Mouse (Mus musculus) CH12.LX (cell line): Measurements from ENCODE around the gene Txndc15. TPM values are rescaled to one million over a fixed set of nuclear protein-coding genes. Genes with fewer than 3 reads are reported as not detected.

Experiments
- DNase-seq: peaks from one replicate; pipeline ENCODE4 v3.0.0-alpha.2; 2013; ENCODE audit errors: extremely low read depth
- H3K27ac ChIP-seq: 2 replicates; pipeline ENCODE4 v1.5.1; 2012; ENCODE audit warnings: low read depth, mild to moderate bottlenecking, control low read depth, moderate library complexity; ENCODE audit not compliant: insufficient read depth
- H3K27me3 ChIP-seq: replicated peaks from 2 replicates; pipeline ENCODE3; 2012; ENCODE audit warnings: inconsistent platforms
- H3K36me3 ChIP-seq, 2 experiments: replicated peaks in 1 of 2; 2 replicates each; pipeline versions ENCODE3 to v1.6.1; 2012; ENCODE audit warnings: inconsistent platforms in 1 of 2, low read length in 1 of 2, mild to moderate bottlenecking in 1 of 2, mixed read lengths in 1 of 2, moderate library complexity in 1 of 2; ENCODE audit not compliant: control insufficient read depth in 1 of 2, insufficient read depth in 1 of 2
- H3K4me1 ChIP-seq, 2 experiments: 2 replicates each; pipeline ENCODE4 v1.6.1; 2012; ENCODE audit warnings: inconsistent platforms in 1 of 2, moderate library complexity in 1 of 2; ENCODE audit not compliant: insufficient read depth in 2 of 2, control insufficient read depth in 1 of 2
- H3K4me2 ChIP-seq: 2 replicates; pipeline ENCODE4 v1.6.1; 2012; ENCODE audit warnings: low read depth, mild to moderate bottlenecking, control low read depth; ENCODE audit not compliant: poor library complexity, insufficient read depth, severe bottlenecking
- H3K4me3 ChIP-seq, 3 experiments: fragments of 150-350 bp in 1 of 3; sonication (generic) in 1 of 3; replicated peaks in 1 of 3; 2 replicates each; pipeline versions ENCODE3 to v1.5.1; 2011 to 2012; ENCODE audit warnings: low read depth in 2 of 3, low read length in 2 of 3, mild to moderate bottlenecking in 2 of 3, moderate library complexity in 2 of 3, control low read depth in 1 of 3, improper control_type of control experiment in 1 of 3, inconsistent platforms in 1 of 3, mixed read lengths in 1 of 3; ENCODE audit not compliant: poor library complexity in 1 of 3
- H3K79me2 ChIP-seq: replicated peaks from 2 replicates; pipeline ENCODE4 v1.6.1; 2012; ENCODE audit warnings: mild to moderate bottlenecking, moderate library complexity; ENCODE audit not compliant: control insufficient read depth, poor library complexity, insufficient read depth, severe bottlenecking; ENCODE audit errors: extremely low read depth
- H3K9ac ChIP-seq: 2 replicates; pipeline ENCODE4 v1.6.1; 2012; ENCODE audit warnings: low read depth, mild to moderate bottlenecking, control low read depth, moderate library complexity; ENCODE audit not compliant: insufficient read depth
- H3K9me3 ChIP-seq: replicated peaks from 2 replicates; pipeline ENCODE3; 2012; ENCODE audit warnings: low read length, inconsistent platforms, mixed read lengths
- CHD2 ChIP-seq: IDR thresholded peaks from 2 replicates; pipeline ENCODE4 v1.6.1; 2011; ENCODE audit warnings: low read length, improper control_type of control experiment
- CTCF ChIP-seq, 2 experiments: IDR thresholded peaks in 1 of 2; conservative IDR thresholded peaks in 1 of 2; 2 replicates each; pipeline ENCODE4 v1.5.1; 2011 to 2012; ENCODE audit warnings: low read depth in 2 of 2, low read length in 2 of 2, improper control_type of control experiment in 1 of 2, inconsistent platforms in 1 of 2, mild to moderate bottlenecking in 1 of 2, moderate library complexity in 1 of 2
- E2F4 ChIP-seq: IDR thresholded peaks from 2 replicates; pipeline ENCODE4 v1.6.1; 2011; ENCODE audit warnings: low read depth, low read length, improper control_type of control experiment; ENCODE audit not compliant: insufficient replicate concordance
- ETS1 ChIP-seq: conservative IDR thresholded peaks from 2 replicates; pipeline ENCODE4 v1.6.1; 2012; ENCODE audit warnings: low read depth, mild to moderate bottlenecking, inconsistent platforms, low read length, improper control_type of control experiment, moderate library complexity
- IRF4 ChIP-seq: IDR thresholded peaks from 2 replicates; pipeline ENCODE4 v1.6.1; 2014; ENCODE audit warnings: low read depth, mild to moderate bottlenecking, inconsistent platforms, low read length, improper control_type of control experiment
- JUN ChIP-seq: IDR thresholded peaks from 2 replicates; pipeline ENCODE4 v1.6.1; 2011; ENCODE audit warnings: low read depth, mild to moderate bottlenecking, low read length, improper control_type of control experiment, moderate library complexity; ENCODE audit not compliant: insufficient read depth
- KAT2A ChIP-seq: IDR thresholded peaks from 2 replicates; pipeline ENCODE4 v1.6.1; 2012; ENCODE audit warnings: low read length, improper control_type of control experiment, inconsistent platforms; ENCODE audit not compliant: insufficient replicate concordance
- MAFK ChIP-seq: IDR thresholded peaks from 2 replicates; pipeline ENCODE4 v1.6.1; 2011; ENCODE audit warnings: low read length, improper control_type of control experiment; ENCODE audit not compliant: insufficient replicate concordance
- MAZ ChIP-seq: IDR thresholded peaks from 2 replicates; pipeline ENCODE4 v1.6.1; 2012; ENCODE audit warnings: low read depth, mild to moderate bottlenecking, inconsistent platforms, low read length, improper control_type of control experiment, moderate library complexity
- MXI1 ChIP-seq: IDR thresholded peaks from 2 replicates; pipeline ENCODE4 v1.6.1; 2011; ENCODE audit warnings: mild to moderate bottlenecking, low read depth, low read length, improper control_type of control experiment
- MYC ChIP-seq: IDR thresholded peaks from 2 replicates; pipeline ENCODE4 v1.6.1; 2011; ENCODE audit warnings: low read depth, mild to moderate bottlenecking, improper control_type of control experiment, low read length
- RAD21 ChIP-seq: IDR thresholded peaks from 2 replicates; pipeline ENCODE4 v1.6.1; 2011; ENCODE audit warnings: low read depth, mild to moderate bottlenecking, low read length, improper control_type of control experiment, moderate library complexity
- SIN3A ChIP-seq: IDR thresholded peaks from 2 replicates; pipeline ENCODE4 v1.6.1; 2012; ENCODE audit warnings: low read length, improper control_type of control experiment, inconsistent platforms
- TBP ChIP-seq: conservative IDR thresholded peaks from 2 replicates; pipeline ENCODE4 v1.6.1; 2011; ENCODE audit warnings: low read depth, low read length, improper control_type of control experiment
- TCF12 ChIP-seq: IDR thresholded peaks from 2 replicates; pipeline ENCODE4 v1.6.1; 2014; ENCODE audit warnings: low read depth, mild to moderate bottlenecking, inconsistent platforms, low read length, improper control_type of control experiment
- UBTF ChIP-seq: IDR thresholded peaks from 2 replicates; pipeline ENCODE4 v1.6.1; 2012; ENCODE audit warnings: low read depth, mild to moderate bottlenecking, inconsistent platforms, low read length, improper control_type of control experiment, moderate library complexity
- USF1 ChIP-seq: IDR thresholded peaks from 2 replicates; pipeline ENCODE4 v1.6.1; 2014; ENCODE audit warnings: low read depth, mild to moderate bottlenecking, inconsistent platforms, low read length, improper control_type of control experiment
- USF2 ChIP-seq: conservative IDR thresholded peaks from 2 replicates; pipeline ENCODE4 v1.6.1; 2011; ENCODE audit warnings: low read depth, low read length, improper control_type of control experiment
- ZMIZ1 ChIP-seq: IDR thresholded peaks from 2 replicates; pipeline ENCODE4 v1.6.1; 2012; ENCODE audit warnings: low read depth, mild to moderate bottlenecking, inconsistent platforms, low read length, improper control_type of control experiment
- ZNF384 ChIP-seq: IDR thresholded peaks from 2 replicates; pipeline ENCODE4 v1.6.1; 2012; ENCODE audit warnings: low read depth, low read length, improper control_type of control experiment, inconsistent platforms
- dilution Hi-C: fragments of 300-500 bp; cut with MboI; formaldehyde crosslinking; loops from 2 replicates; pipeline ENCODE4 v1.14.3; 2020; ENCODE audit warnings: low sequenced_read_pairs; ENCODE audit not compliant: extremely low pct_unique_long_range_greater_than_20kb, extremely low pct_ligation_motif_present
- in situ Hi-C: fragments of 300-500 bp; cut with MboI; formaldehyde crosslinking; loops from 3 replicates; pipeline ENCODE4 v1.14.3; 2019; ENCODE audit warnings: low sequenced_read_pairs, low pct_ligation_motif_present, low pct_unique_long_range_greater_than_20kb, mixed read lengths
- polyA plus RNA-seq: library from polyadenylated mRNA; unstranded; fragments of >175 nt; gene quantifications from 2 replicates; pipeline ENCODE4 v1.2.1, GENCODE M21; 2012; ENCODE audit warnings: low read depth; ENCODE audit not compliant: insufficient read length
- total RNA-seq, 2 experiments: library from RNA; depleted of rRNA; stranded (reverse); fragments of 300-350 nt in 1 of 2; fragments of >200 nt in 1 of 2; gene quantifications; 2 replicates each; pipeline ENCODE4 v1.2.3; 2012 to 2014

Gene Txndc15
- total and polyA plus RNA-seq, 3 experiments = 34.6 to 48.7 (median 37.4) TPM

DNA sequence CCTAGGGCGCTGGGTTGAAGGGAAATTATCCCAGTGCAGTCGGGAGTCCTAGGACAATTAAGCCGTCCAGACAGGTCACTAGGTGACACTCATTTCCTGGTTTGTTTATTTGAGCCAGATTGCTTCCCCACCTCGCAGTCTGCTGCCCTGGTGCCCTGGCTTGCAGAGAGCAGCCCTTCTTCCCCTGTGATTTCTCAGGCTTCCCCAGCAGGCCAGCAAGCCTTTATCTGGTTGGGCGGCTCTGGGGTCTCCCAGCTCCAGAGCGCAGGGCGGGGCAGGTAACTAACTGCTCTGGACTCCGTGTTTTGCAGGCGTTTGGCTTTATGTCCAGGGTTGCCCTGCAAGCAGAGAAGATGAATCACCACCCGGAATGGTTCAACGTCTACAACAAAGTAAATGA lies 60.6 kb downstream of the Txndc15 start:
- Histone ChIP-seq H3K27me3 (no peaks in the 10 kb centered on the region), H3K36me3 (peaks cover 0 to 14% of the 10 kb centered on the region in 2 experiments), H3K4me2 (no peak overlapping the region), H3K9ac (no peak overlapping the region), H3K4me1 (no peaks in the 10 kb centered on the region), H3K4me3 (no peak overlapping the region), H3K9me3 (no peaks in the 10 kb centered on the region), H3K79me2 (no peaks in the 10 kb centered on the region), H3K27ac (no peak overlapping the region)
- TF ChIP-seq MAFK (no peak), USF1 (no peak), SIN3A (no peak), CTCF (conservative IDR thresholded peaks at IDR 0.05 in 1 of 2, IDR thresholded peaks at IDR 0.05 in 1 of 2; ENCODE audit: low read depth in 2 of 2, low read length in 2 of 2) (no peak), TCF12 (no peak), MAZ (no peak), UBTF (no peak), JUN (no peak), USF2 (no peak), MYC (no peak), TBP (no peak), ZNF384 (no peak), E2F4 (no peak), ZMIZ1 (no peak), KAT2A (no peak), CHD2 (no peak), MXI1 (no peak), ETS1 (no peak), IRF4 (no peak), RAD21 (no peak)
- no peak for DNase-seq
- in situ Hi-C loops = no loop called here
- dilution Hi-C loops = no loop called here

Other genes with a start within 250 kb of the Txndc15 start
- gene Dbn1, start 226.5 kb upstream of the Txndc15 start, total RNA-seq (2012; rRNA removed) = 1.9 and 3.1 TPM in 2 replicates
- gene Dbn1, start 226.5 kb upstream of the Txndc15 start, total RNA-seq (2014; rRNA removed) = 0.09 and 0.12 TPM in 2 replicates
- gene Dbn1, start 226.5 kb upstream of the Txndc15 start, polyA plus RNA-seq = 0.59 and 0.72 TPM in 2 replicates
- 8.5 and 8.7 TPM in 2 replicates for gene Pdlim7, start 201.0 kb upstream of the Txndc15 start, total RNA-seq (2012; rRNA removed)
- gene Pdlim7, start 201.0 kb upstream of the Txndc15 start, total RNA-seq (2014; rRNA removed) = 6.6 and 11.2 TPM in 2 replicates
- gene Pdlim7, start 201.0 kb upstream of the Txndc15 start, polyA plus RNA-seq = 26.2 and 32.5 TPM in 2 replicates
- gene Dok3, start 185.4 kb upstream of the Txndc15 start, total RNA-seq (2012; rRNA removed) = 38.4 and 38.8 TPM in 2 replicates
- 9.0 and 9.1 TPM in 2 replicates for gene Dok3, start 185.4 kb upstream of the Txndc15 start, total RNA-seq (2014; rRNA removed)
- 28.1 and 30.3 TPM in 2 replicates for gene Dok3, start 185.4 kb upstream of the Txndc15 start, polyA plus RNA-seq
- 107 and 109 TPM in 2 replicates for gene Ddx41, start 178.0 kb upstream of the Txndc15 start, total RNA-seq (2012; rRNA removed)
- gene Ddx41, start 178.0 kb upstream of the Txndc15 start, total RNA-seq (2014; rRNA removed) = 56.6 and 59.9 TPM in 2 replicates
- 95.3 and 107 TPM in 2 replicates for gene Ddx41, start 178.0 kb upstream of the Txndc15 start, polyA plus RNA-seq
- gene Fam193b, start 143.5 kb upstream of the Txndc15 start, total RNA-seq (2012; rRNA removed) = 17.9 and 18.6 TPM in 2 replicates
- 9.2 and 9.4 TPM in 2 replicates for gene Fam193b, start 143.5 kb upstream of the Txndc15 start, total RNA-seq (2014; rRNA removed)
- 22.0 and 22.4 TPM in 2 replicates for gene Fam193b, start 143.5 kb upstream of the Txndc15 start, polyA plus RNA-seq
- gene Tmed9, start 140.9 kb upstream of the Txndc15 start, total RNA-seq (2012; rRNA removed) = 196 and 222 TPM in 2 replicates
- gene Tmed9, start 140.9 kb upstream of the Txndc15 start, total RNA-seq (2014; rRNA removed) = 88.1 and 88.2 TPM in 2 replicates
- 194 and 197 TPM in 2 replicates for gene Tmed9, start 140.9 kb upstream of the Txndc15 start, polyA plus RNA-seq
- gene B4galt7, start 114.8 kb upstream of the Txndc15 start, total RNA-seq (2012; rRNA removed) = 10.3 and 11.7 TPM in 2 replicates
- gene B4galt7, start 114.8 kb upstream of the Txndc15 start, total RNA-seq (2014; rRNA removed) = 11.0 TPM in 2 replicates
- 8.5 and 8.7 TPM in 2 replicates for gene B4galt7, start 114.8 kb upstream of the Txndc15 start, polyA plus RNA-seq
- 29.9 and 41.0 TPM in 2 replicates for gene Caml, start 91.6 kb upstream of the Txndc15 start, total RNA-seq (2012; rRNA removed)
- gene Caml, start 91.6 kb upstream of the Txndc15 start, total RNA-seq (2014; rRNA removed) = 49.9 and 52.9 TPM in 2 replicates
- gene Caml, start 91.6 kb upstream of the Txndc15 start, polyA plus RNA-seq = 38.2 and 41.6 TPM in 2 replicates
- 36.1 and 46.3 TPM in 2 replicates for gene Ddx46, start 79.6 kb upstream of the Txndc15 start, total RNA-seq (2012; rRNA removed)
- 35.4 and 37.4 TPM in 2 replicates for gene Ddx46, start 79.6 kb upstream of the Txndc15 start, total RNA-seq (2014; rRNA removed)
- gene Ddx46, start 79.6 kb upstream of the Txndc15 start, polyA plus RNA-seq = 99.8 and 103 TPM in 2 replicates
- 22.1 and 23.2 TPM in 2 replicates for gene B230219D22Rik, start 21.5 kb upstream of the Txndc15 start, total RNA-seq (2012; rRNA removed)
- gene B230219D22Rik, start 21.5 kb upstream of the Txndc15 start, total RNA-seq (2014; rRNA removed) = 35.0 and 36.1 TPM in 2 replicates
- gene B230219D22Rik, start 21.5 kb upstream of the Txndc15 start, polyA plus RNA-seq = 25.0 and 25.7 TPM in 2 replicates
- 28.6 and 32.1 TPM in 2 replicates for gene Pcbd2, start 12.7 kb downstream of the Txndc15 start, total RNA-seq (2012; rRNA removed)
- gene Pcbd2, start 12.7 kb downstream of the Txndc15 start, total RNA-seq (2014; rRNA removed) = 19.0 and 20.6 TPM in 2 replicates
- 44.9 and 45.0 TPM in 2 replicates for gene Pcbd2, start 12.7 kb downstream of the Txndc15 start, polyA plus RNA-seq
- not detected in 2 replicates for gene Catsper3, start 69.9 kb downstream of the Txndc15 start, total RNA-seq (2012; rRNA removed)
- not detected in 2 replicates for gene Catsper3, start 69.9 kb downstream of the Txndc15 start, total RNA-seq (2014; rRNA removed)
- not detected in 2 replicates for gene Catsper3, start 69.9 kb downstream of the Txndc15 start, polyA plus RNA-seq
- not detected in 2 replicates for gene Pitx1, start 121.5 kb downstream of the Txndc15 start, total RNA-seq (2012; rRNA removed)
- not detected in 2 replicates for gene Pitx1, start 121.5 kb downstream of the Txndc15 start, total RNA-seq (2014; rRNA removed)
- gene Pitx1, start 121.5 kb downstream of the Txndc15 start, polyA plus RNA-seq = not detected in 2 replicates